Mouse (Mus musculus): ENCODE data around the gene Alox12.

Gene Alox12

GRCm38 (mm10) chr11:70193354-70194285 lies 61.5 kb downstream of the Alox12 start:
- peak; percentile 40 to 51 for DNase-seq

GRCm38 (mm10) chr11:70192157-70192556 lies 63.0 kb downstream of the Alox12 start:
- no peak for DNase-seq

Data from lung, postnatal 4 days (tissue).